Mouse (Mus musculus) ES-CJ7 (cell line): ENCODE data around the gene Arl15.

ENCODE experiments used
- DNase-seq: peaks from one replicate; pipeline ENCODE4 v3.0.0; 2011; ENCODE audit warnings: low read depth, low spot score

The Arl15 gene

DNA sequence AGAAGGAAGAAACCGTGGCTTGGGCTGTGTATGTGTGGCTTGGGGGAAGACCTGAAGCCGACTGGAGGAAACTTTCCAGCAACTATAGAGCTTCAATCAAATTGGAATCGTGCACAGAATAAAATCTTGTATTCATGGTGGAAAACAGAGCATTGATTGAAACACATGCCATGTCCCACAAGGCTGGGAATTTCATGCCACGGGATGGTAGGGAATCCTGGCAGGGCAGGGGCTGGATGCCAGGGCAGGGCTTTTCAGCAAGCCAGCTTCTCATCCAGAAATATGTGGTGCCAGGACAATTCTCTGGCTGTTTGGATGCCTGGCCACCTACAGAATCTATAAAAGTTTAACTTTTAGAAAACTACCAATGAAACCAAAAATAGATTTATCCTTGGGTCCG is 122.5 kb downstream of the Arl15 start:
- DNase-seq: no peak

GRCm38 (mm10) chr13:113917376-113917775 is 123.1 kb downstream of the Arl15 start:
- no peak for DNase-seq

DNA sequence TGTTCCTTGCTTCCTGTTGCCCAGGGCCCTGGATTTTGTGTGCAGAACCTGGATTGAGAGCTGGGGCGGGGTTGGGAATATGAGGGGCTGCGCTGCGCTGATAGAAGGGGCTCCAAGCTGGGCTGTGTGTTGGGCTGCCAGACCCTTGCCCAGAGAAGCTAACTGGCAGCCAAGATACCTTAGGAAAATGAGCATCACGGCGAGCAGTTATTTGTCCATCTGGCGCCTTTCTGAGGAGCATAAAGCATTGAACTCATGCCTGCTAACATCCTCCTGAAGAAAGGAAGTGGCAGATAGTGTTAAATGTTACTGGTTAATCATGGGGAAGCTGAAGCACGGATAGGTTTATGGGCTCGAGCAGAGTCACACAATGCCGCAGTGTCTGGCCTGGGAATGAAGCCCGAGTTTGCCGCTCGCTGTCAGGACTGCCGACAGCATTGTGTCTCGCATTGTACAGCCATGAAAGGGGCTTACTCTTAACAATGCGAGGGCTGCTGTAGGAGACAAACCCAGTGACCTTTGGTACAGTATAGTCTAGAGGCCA is 123.6 kb downstream of the Arl15 start:
- no peak for DNase-seq

DNA sequence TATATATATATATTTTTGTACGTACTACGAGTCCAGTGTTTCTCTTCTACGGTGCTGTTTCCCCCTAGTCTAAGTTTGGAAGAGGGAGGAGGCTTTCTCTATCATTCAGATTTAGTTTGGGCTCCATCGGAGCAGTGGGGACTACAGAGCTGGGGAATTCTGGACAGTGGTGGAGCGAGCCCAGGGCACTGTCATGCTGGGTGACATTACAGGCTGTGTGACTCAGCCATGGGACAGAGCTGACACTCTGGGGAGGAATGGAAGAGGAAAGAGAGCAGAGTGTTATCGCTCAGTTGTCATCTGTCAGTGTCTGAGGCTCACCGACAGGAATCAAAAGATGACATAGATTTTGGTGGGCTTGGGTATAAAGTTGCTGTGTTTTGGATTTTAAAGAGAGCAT is 124.4 kb downstream of the Arl15 start:
- no peak for DNase-seq

DNA sequence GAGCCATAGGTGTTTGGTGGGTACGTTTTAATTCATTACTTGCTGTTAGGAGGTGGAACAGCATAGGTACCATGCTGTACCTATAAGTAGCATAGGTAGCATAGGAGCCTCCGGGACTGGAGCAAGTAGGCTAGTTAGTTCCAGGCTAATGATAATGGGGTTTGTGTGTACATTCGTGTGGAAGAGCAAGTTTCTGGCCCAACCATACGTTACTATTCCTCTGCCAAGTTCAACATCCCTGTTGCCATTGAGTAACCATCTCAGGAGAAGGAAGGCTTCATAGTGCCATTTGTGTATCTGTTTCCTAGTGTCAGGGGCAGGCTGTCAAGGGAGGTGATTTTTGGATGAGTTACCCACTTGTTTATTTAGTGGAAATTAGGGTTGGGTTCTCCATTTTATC is 141.4 kb downstream of the Arl15 start:
- no peak for DNase-seq

DNA sequence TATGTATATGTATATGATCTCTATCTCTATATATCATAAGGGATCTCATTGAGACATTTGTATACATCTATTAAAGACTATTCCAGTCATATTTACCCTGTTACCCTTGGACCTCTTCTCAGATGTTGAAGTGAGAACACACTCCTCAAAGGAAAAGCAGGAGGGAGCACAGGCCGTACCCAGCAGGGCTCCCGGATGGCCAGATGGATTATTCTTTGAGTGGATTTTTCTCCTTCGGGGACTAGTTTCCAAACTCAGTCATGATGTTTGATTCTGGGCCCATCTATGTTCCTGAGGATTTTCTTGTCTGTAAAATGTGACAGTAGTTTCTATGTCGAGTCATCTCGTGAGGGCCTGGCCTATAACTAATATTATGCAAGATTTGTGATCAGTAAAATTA is 142.9 kb downstream of the Arl15 start:
- DNase-seq: no peak

DNA sequence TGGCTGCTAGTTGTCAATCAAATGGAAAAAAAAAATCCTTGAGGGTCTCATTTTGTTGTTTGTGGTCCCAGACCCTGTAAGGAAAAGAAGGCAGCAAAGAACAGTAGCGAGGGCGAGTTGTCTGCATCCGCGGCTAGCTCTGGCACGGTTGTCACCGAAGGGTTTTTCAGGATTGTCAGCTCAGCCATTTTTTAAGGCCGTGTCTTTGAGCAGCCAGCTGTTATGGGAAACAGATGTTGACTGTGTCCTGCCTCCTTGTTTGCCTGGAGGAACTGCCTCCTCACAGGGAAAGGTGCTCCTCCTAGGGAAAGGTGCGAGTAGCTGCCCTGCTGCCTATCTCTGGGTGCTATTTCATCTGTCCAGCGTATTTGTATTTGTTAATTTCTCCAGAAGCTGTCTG is 144.3 kb downstream of the Arl15 start:
- DNase-seq: no peak

GRCm38 (mm10) chr13:113939097-113939496 is 144.8 kb downstream of the Arl15 start:
- no peak for DNase-seq

DNA sequence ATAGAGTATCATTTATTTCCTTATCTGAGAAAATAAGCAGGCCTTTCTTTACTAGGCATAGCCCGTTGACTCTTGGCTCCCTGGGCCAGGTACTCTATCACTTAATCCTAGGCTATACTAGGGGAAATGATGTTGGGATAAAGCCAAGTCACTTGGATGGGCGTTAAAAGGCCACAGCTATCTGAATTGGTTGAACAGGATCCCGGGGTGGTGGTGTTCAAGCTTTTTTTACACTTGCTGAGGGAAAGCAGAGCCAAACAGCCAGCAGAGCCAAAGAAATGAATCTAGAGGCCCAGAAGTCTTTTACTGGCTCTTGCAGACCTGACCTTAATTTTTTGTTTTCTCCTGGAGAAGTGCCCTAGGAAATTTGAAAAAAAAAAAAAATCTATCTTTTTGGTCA is 145.4 kb downstream of the Arl15 start:
- no peak for DNase-seq

DNA sequence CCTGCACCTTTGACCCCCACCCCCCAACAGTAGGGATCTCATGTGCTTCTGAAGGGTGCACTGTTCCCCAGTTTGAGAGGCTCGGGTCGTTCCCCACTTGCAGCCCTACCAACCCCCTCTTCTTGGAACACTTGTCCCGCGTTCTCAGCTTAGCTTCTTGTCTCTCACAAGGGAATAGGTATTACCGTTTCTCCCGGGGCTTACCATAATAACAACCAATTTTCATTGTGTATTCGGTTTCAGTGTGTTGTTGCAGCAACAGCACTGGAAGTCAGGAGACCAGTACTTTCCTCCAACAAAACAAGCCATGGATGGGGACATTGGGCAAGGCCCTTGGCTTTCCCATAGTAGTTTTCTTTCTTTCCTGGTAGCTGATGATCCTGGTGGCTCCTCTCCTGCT is 145.8 kb downstream of the Arl15 start:
- no peak for DNase-seq

GRCm38 (mm10) chr13:113941943-113942342 is 147.6 kb downstream of the Arl15 start:
- no peak for DNase-seq

- DNase-seq: no peak
Measured at GRCm38 (mm10) chr13:113947546-113947945, 153.2 kb downstream of the Arl15 start.

- DNase-seq: no peak
Measured at GRCm38 (mm10) chr13:113949708-113950107, 155.4 kb downstream of the Arl15 start.

GRCm38 (mm10) chr13:113950131-113950530 is 155.8 kb downstream of the Arl15 start:
- no peak for DNase-seq

DNA sequence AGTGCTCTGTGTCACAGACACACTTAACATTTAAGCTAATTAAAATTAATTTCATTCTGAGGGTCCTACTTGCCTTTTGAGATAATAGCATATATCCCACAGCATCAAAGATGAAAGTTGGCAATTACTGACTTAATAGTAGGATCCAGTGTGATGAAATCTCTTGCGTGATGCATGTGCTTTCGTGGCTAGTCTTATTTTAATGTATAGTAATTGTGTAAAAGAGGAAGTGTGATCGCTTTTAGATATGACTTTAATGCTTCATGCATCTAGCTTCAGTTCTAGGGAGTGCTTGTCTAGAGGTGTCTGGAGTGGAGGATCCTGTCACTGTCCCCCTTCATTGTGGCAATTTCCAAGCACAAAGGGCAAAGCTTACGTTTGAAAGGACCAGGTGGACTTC is 163.1 kb downstream of the Arl15 start:
- DNase-seq: no peak

GRCm38 (mm10) chr13:113964945-113965344 is 170.6 kb downstream of the Arl15 start:
- no peak for DNase-seq

DNA sequence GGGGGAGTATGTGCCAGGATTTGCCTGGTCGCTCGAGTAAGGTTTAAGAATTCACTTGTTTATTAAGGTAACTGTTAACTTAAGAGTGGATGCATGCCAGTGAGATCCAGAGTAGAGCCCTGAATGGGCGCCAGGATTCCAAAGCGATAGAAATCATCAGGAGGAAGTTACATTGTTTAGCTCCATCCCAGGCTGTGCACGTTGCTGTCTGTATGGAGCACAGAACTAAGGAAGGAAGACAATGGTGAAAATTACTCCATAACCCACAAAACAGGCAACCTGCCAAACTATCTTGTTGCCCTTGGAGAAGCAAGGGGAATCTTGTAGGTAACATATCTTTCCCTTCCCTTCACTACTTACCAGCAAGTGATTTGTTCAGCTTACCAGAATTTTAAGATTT is 176.4 kb downstream of the Arl15 start:
- no peak for DNase-seq

DNA sequence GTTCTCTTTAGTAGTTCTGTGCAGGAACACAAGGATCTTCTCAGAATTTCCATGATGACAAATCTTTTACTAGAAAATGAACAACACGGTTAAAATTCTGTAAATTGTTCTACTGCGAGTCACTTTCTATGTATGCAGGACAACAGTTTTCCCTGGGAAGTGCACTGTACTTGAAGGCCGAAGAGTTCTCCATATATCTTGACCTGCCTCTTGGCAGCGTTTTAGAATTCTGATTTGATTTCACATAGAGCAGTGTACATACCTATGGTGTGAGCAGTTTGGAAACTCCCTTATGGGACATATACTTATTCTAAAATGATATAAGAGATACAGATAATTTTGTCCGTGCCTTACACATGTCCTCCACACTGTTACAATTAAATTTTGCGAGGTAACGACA is 178.1 kb downstream of the Arl15 start:
- no peak for DNase-seq

DNA sequence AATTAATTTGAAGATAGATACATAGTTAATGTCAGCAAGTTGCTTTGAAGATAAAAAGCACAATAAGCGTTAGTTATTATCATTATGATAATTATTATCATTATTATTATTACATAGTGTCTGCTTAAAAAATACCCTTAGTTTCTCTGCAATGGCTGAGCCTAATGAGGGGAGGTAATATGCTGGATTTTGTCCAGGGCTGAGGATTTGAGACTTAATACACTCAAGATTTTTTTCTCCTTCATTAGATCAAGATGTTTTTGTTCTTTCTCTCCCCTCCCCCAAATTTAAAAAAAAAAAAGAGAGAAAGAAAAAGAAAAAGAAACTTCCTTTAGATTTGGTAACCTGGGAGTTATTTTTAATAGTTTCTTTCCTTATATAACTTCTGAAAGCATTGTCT is 180.6 kb downstream of the Arl15 start:
- no peak for DNase-seq

DNA sequence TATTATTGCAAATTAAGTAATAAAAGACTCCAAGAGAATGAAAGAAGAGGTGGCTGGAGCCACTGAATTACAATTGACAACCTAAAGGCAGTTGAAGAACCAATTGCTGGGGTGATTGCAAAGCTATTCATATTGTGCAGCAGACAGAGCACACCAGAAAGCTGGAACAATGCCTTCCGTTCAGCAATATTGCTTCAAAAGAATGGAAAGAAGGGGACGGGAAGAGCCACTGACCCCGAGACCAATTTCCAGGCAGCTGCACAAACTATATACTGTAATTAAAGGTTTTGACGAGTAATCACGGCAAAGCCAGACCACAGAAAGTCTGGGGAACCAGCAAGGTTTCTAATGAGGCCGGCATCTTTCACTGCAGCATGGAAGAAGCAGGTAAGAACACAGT is 181.4 kb downstream of the Arl15 start:
- no peak for DNase-seq

GRCm38 (mm10) chr13:113976936-113977335 is 182.6 kb downstream of the Arl15 start:
- no peak for DNase-seq

DNA sequence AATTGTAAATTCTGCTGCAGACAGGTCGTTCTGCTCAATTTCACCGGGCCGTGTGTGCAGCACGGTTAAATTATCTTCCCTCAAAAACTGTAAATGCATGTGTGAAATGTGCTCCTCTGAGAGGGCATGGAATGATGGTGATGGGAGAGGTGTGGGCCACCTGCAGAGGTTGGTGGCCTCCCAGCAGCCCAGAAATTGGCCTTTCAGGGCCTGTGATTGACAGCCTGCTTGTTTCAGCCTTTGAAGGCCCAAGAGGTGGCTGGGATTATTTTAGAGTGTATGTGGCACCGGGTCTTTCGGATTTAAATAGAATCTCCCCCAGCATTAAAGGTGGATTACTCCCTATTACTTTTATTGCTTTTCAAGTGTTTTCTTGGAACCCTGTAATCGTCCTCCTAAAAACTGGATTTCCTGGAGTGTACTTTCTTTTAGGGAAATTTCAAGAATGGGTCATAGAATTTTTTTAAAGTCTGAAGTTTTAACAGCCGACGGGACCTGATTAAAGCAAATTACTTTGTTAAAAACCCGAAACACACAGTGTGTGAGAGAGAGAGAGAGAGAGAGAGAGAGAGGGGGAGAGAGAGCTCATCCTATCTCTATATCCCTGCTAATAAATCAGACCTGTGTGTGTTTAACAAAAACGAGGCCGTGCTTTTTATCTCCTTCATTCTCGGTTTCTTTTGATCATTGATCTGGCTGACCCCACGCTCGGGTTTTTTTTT is 186.6 kb downstream of the Arl15 start:
- DNase-seq: no peak

DNA sequence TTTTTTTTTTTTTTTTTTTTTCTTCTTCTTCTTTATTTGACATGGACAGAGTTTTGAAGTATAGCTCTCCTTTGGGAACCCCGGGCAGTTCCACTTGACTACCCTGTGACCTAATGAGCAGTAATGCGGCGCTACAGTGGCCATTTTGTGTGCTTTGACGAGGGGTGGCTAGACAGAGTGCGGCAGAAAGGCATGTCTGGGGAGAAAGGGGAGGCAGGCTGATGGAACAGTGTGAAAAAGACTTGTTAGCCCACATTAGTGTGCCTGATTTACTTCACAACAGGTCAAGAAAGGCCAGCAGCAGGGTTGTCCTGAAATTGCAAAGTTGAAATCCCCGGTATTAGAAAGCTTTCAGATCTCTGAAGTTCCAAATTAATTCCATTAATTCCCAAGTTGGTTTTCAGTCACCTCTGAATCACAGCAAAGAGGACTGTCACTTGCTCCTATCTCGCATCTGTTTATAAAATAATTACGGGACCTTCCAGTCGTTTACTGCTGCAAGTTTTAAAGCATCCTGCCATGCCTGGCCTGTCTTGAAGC is 187.2 kb downstream of the Arl15 start:
- no peak for DNase-seq

GRCm38 (mm10) chr13:113983633-113984032 is 189.3 kb downstream of the Arl15 start:
- no peak for DNase-seq
